Mouse (Mus musculus) liver, adult 2 months (tissue): ENCODE results near the gene 4933434E20Rik. TPM values are rescaled to one million over a fixed set of nuclear protein-coding genes. Genes with fewer than 3 reads are reported as not detected.

Experiments
- DNase-seq: peaks from one replicate; pipeline ENCODE4 v3.0.0-alpha.2; 2011; ENCODE audit warnings: low read depth, low spot score; ENCODE audit errors: extremely low read depth
- H3K27ac ChIP-seq: fragments of 200-500 bp; replicated peaks from 2 replicates; pipeline ENCODE4 v1.5.1; 2012; ENCODE audit warnings: low read depth, mild to moderate bottlenecking, control low read depth, inconsistent platforms, low read length; ENCODE audit not compliant: insufficient read depth
- H3K27me3 ChIP-seq: fragments of 200-500 bp; 2 replicates; pipeline ENCODE4 v1.6.1; 2012; ENCODE audit warnings: mild to moderate bottlenecking, moderate library complexity, low read length, inconsistent platforms; ENCODE audit not compliant: control insufficient read depth, insufficient read depth
- H3K36me3 ChIP-seq: fragments of 200-500 bp; 2 replicates; pipeline ENCODE4 v1.6.1; 2012; ENCODE audit warnings: low read length, inconsistent platforms; ENCODE audit not compliant: control insufficient read depth, insufficient read depth
- H3K4me1 ChIP-seq: fragments of 200-500 bp; 2 replicates; pipeline ENCODE4 v1.6.1; 2011; ENCODE audit warnings: low read length; ENCODE audit not compliant: control insufficient read depth, insufficient read depth
- H3K4me3 ChIP-seq: fragments of 200-500 bp; 2 replicates; pipeline ENCODE4 v1.5.1; 2011; ENCODE audit warnings: low read depth, mild to moderate bottlenecking, control low read depth, low read length, moderate library complexity; ENCODE audit not compliant: insufficient read depth
- H3K79me2 ChIP-seq: fragments of 200-500 bp; 2 replicates; pipeline ENCODE4 v1.6.1; 2012; ENCODE audit warnings: inconsistent platforms, mild to moderate bottlenecking, low read length, moderate library complexity; ENCODE audit not compliant: control insufficient read depth, insufficient read depth
- H3K9ac ChIP-seq: fragments of 200-500 bp; 2 replicates; pipeline ENCODE4 v1.6.1; 2012; ENCODE audit warnings: low read depth, mild to moderate bottlenecking, control low read depth, inconsistent platforms, low read length
- CTCF ChIP-seq: fragments of 200-500 bp; IDR thresholded peaks from 2 replicates; pipeline ENCODE4 v1.5.1; 2011; ENCODE audit warnings: low read depth, low read length, control low read depth
- POLR2A ChIP-seq: fragments of 200-500 bp; IDR thresholded peaks from 2 replicates; pipeline ENCODE4 v1.6.1; 2011; ENCODE audit warnings: low read length, control low read depth; ENCODE audit not compliant: insufficient read depth; ENCODE audit errors: extremely low read depth
- WGBS: fragments of 180-500 bp; shearing (Covaris S2); methylation state at CpG from one replicate; pipeline ENCODE4 v1.1.7; 2018; 5-methylcytosine and 5-hydroxymethylcytosine counted together
- polyA plus RNA-seq: library from polyadenylated mRNA; depleted of rRNA; stranded (reverse); fragments of >200 nt; gene quantifications from 2 replicates; pipeline ENCODE4 v1.2.3, GENCODE M21; 2012
- total RNA-seq: library from RNA; depleted of rRNA; stranded (reverse); fragments of >200 nt; gene quantifications from 2 replicates; pipeline ENCODE4 v1.2.3, GENCODE M21; 2014

Gene 4933434E20Rik
- total and polyA plus RNA-seq, 2 experiments, result 24.2 to 67.9 TPM

DNA sequence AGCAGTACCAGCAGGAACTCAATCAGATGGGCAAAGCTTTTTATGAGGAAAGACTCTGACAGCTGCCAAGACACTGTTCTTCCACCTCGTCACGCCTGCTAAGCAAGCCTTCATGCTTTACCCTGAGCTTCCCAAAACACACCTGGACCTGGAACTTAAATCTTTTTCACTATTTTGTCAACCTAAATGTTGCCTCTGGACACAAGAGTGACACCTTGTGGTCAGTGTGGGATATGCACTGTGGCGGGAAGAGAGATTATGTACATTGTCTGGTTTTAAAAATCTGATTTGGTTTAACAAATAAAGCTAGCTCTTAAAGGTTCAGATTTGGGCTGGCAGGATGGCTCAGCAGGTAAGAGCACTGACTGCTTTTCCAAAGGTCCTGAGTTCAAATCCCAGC lies 14.1 kb downstream of the 4933434E20Rik start:
- H3K79me2 ChIP-seq, result no peaks in the 10 kb centered on the region
- TF ChIP-seq POLR2A (no peak), CTCF (peak; percentile 41)
- H3K4me3 ChIP-seq, result no peak overlapping the region
- no peaks in the 10 kb centered on the region for H3K27me3 ChIP-seq
- no peak overlapping the region for H3K9ac ChIP-seq
- 66% methylated on average over 3 of the region's 3 CpGs for WGBS
- no peaks in the 10 kb centered on the region for H3K4me1 ChIP-seq
- no peak for DNase-seq
- no peak overlapping the region for H3K27ac ChIP-seq
- peaks cover 28% of the 10 kb centered on the region for H3K36me3 ChIP-seq

DNA sequence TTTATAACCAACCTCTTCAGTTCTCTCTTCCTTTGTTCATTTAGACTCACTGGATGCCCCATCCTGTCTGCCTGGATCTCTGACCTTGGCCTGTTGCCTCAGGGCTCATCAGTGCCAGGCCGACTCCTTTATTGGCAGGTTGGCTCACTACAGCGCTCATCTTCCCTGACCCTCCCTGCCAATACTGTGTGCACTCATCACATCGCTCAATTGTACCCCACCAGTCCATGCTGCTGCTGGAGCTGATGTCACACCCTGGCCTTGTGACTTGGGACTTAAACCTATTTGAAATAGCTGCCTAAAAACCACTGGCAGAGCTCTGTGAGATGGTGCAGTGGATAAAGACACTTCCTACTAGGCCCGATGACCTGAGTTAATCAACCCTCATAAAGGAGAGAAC lies 16.4 kb downstream of the 4933434E20Rik start:
- H3K79me2 ChIP-seq, result no peaks in the 10 kb centered on the region
- DNase-seq, result peak; percentile 40
- H3K9ac ChIP-seq, result no peak overlapping the region
- no peak overlapping the region for H3K4me3 ChIP-seq
- WGBS, result 29% methylated on average over 4 of the region's 4 CpGs
- no peak overlapping the region for H3K27ac ChIP-seq
- TF ChIP-seq CTCF, result no peak
- TF ChIP-seq POLR2A, result no peak
- H3K27me3 ChIP-seq, result no peaks in the 10 kb centered on the region
- no peaks in the 10 kb centered on the region for H3K4me1 ChIP-seq
- peaks cover 10% of the 10 kb centered on the region for H3K36me3 ChIP-seq

DNA sequence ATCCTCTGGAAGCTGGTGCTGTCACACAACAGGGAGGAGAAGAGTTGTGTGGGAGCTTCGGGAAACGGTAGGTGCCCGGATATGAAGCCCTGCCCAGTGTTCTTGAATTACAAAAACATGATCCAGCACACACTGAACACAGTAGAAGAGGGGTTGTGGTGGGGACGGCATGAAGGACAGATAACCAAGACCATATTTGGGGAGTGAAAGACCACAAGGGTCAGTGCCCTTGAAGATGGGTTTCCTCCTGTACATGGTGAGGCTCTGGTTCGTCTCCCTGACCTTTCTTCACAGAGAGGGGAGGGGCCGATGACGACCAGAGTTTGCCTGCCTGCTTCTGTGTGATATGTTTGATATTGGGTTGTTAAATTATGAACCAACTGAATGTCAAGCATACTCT lies 18.3 kb downstream of the 4933434E20Rik start:
- Histone ChIP-seq H3K9ac (no peak overlapping the region), H3K27me3 (no peaks in the 10 kb centered on the region), H3K27ac (no peak overlapping the region), H3K4me1 (no peaks in the 10 kb centered on the region), H3K79me2 (no peaks in the 10 kb centered on the region), H3K4me3 (no peak overlapping the region), H3K36me3 (no peaks in the 10 kb centered on the region; the same call in 1 of the 2 replicates)
- WGBS, result 64% methylated on average over 7 of the region's 7 CpGs
- no peak for DNase-seq
- TF ChIP-seq CTCF, result no peak
- no peak for TF ChIP-seq POLR2A

DNA sequence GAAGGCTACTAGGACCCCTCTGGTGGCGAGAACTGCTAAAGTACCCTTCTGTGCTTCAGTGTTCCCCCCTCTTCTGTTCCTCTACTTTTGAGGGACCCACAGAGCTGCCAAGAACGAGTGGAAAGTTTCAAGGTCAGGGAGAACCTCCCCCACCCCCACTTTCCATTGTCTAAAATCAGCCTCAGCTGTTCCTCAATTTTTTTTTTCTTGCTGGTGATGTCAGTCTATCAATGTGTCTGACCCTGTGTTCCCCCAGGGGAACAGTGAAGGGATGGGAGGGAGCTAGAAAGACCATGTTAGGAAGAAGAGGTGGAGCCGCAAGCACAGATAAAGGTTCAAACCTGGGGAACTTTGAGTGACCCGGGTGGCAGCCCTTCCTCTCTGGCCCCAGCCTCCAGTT lies 20.9 kb downstream of the 4933434E20Rik start, which contains the start of gene Tpm3:
TSS of gene Tpm3 (plus strand) at position 356 of the 400 bp plus-strand sequence.
- Histone ChIP-seq H3K4me3 (no peak within 1 kb of the TSS), H3K27me3 (no peaks in the 10 kb centered on the region), H3K36me3 (no peaks in the 10 kb centered on the region), H3K9ac (no peak within 1 kb of the TSS), H3K79me2 (no peaks in the 10 kb centered on the region), H3K27ac (no peak within 1 kb of the TSS), H3K4me1 (no peaks in the 10 kb centered on the region)
- WGBS, result 64% methylated on average over 4 of the region's 4 CpGs
- no peak for DNase-seq
- no peak for TF ChIP-seq POLR2A
- no peak for TF ChIP-seq CTCF

DNA sequence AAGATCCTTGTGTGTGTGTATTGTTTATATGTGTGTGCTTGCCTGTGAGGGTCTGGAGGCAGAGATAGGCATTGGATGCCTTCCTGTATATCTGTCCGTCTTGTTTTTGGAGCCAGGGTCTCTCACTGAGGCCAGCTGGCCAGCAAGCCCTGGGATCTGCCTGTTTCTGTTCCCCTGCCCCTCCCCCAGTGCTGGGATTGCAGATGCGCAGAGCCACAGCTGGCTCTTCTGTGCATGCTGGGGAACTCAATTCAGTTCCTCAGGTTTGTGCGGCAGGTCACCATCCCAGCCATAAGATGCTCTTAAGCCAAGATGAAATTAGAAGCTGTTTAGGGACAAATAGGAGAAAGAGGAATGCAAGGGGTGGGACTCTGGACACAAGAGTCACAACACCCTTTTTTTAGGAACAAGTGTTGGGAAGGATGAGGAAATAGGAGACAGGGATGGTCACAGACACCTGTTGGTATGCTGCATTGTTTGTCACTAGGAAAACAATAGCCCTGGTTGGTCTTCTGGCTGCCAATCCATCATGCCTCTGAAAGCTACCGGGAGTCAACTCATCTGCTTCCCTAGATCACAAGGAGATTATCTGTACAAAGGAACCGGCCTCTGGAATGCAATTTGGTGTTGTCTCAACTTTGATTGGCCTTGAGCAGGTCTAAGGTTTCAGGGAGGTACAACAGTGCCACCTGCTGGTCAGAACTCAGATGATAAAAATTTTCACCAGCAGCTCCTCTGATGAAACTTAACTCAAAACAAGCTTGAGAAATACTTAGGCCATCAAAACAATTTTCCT lies 25.7 kb downstream of the 4933434E20Rik start:
- Histone ChIP-seq H3K36me3 (no peaks in the 10 kb centered on the region), H3K27ac (no peak overlapping the region), H3K9ac (no peak overlapping the region), H3K79me2 (peaks cover 1% of the 10 kb centered on the region; the same call in 1 of the 2 replicates), H3K27me3 (no peaks in the 10 kb centered on the region), H3K4me3 (no peak overlapping the region), H3K4me1 (peaks cover 7% of the 10 kb centered on the region)
- DNase-seq, result peak; percentile 74
- 38% methylated on average over 5 of the region's 5 CpGs for WGBS
- peak; percentile 57 for TF ChIP-seq CTCF
- TF ChIP-seq POLR2A, result no peak

DNA sequence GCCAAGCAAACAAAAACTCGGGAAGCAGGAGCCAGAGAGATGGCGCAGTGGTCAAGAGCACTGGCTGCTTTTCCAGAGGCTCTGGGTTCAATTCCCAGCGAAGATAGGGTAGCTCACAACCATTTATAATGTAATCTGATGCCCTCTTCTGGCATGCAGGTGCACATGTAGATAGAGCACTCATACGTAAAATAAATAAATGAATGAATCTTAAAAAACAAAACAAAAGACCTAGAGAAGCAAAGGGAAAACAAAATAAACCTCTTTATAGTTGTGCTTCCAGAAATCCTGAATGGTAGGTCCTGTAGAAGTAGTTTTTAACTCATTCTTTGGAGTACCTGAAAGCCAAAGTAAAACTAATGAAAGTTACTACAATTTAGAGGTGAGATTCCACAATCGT lies 26.8 kb downstream of the 4933434E20Rik start:
- Histone ChIP-seq H3K4me3 (no peak overlapping the region), H3K27ac (no peak overlapping the region), H3K36me3 (no peaks in the 10 kb centered on the region), H3K79me2 (peaks cover 5% of the 10 kb centered on the region; the same call in 1 of the 2 replicates), H3K4me1 (peaks cover 15% of the 10 kb centered on the region), H3K9ac (no peak overlapping the region), H3K27me3 (no peaks in the 10 kb centered on the region)
- 47% methylated on average over 5 of the region's 5 CpGs for WGBS
- TF ChIP-seq POLR2A, result no peak
- TF ChIP-seq CTCF, result no peak
- no peak for DNase-seq
